Mouse (Mus musculus) ES-Bruce4 (cell line): ENCODE measurements around the gene Fgfr2. TPM values are rescaled to one million over a fixed set of nuclear protein-coding genes. Genes with fewer than 3 reads are reported as not detected.
A peak's percentile ranks its signal among the peaks of the same experiment; 100 is the strongest.

Source experiments
- H3K27ac ChIP-seq: 2 replicates; pipeline ENCODE4 v1.5.1; 2012; ENCODE audit warnings: low read length, inconsistent platforms; ENCODE audit not compliant: insufficient read depth
- H3K27me3 ChIP-seq: 2 replicates; pipeline ENCODE4 v1.6.1; 2012; ENCODE audit warnings: mild to moderate bottlenecking, low read length, inconsistent platforms; ENCODE audit not compliant: control insufficient read depth, poor library complexity, insufficient read depth, severe bottlenecking
- H3K36me3 ChIP-seq: 2 replicates; pipeline ENCODE4 v1.6.1; 2012; ENCODE audit warnings: inconsistent platforms, mild to moderate bottlenecking, low read length, moderate library complexity; ENCODE audit not compliant: control insufficient read depth, poor library complexity, insufficient read depth, severe bottlenecking
- H3K4me1 ChIP-seq: one replicate; pipeline ENCODE4 v1.8.1; 2011; ENCODE audit warnings: low read length; ENCODE audit not compliant: control insufficient read depth, insufficient read depth
- H3K4me3 ChIP-seq: 2 replicates; pipeline ENCODE4 v1.5.1; 2011; ENCODE audit warnings: low read depth, mild to moderate bottlenecking, low read length
- H3K9ac ChIP-seq: 2 replicates; pipeline ENCODE4 v1.6.1; 2012; ENCODE audit warnings: low read depth, mild to moderate bottlenecking, inconsistent platforms; ENCODE audit not compliant: poor library complexity, severe bottlenecking
- H3K9me3 ChIP-seq: replicated peaks from 2 replicates; pipeline ENCODE4 v1.6.1; 2012; ENCODE audit warnings: mild to moderate bottlenecking, low read length, inconsistent platforms; ENCODE audit not compliant: control insufficient read depth, poor library complexity, insufficient read depth, severe bottlenecking
- CTCF ChIP-seq: IDR thresholded peaks from one replicate; pipeline ENCODE4 v1.8.1; 2011; ENCODE audit warnings: low read depth, low read length
- EP300 ChIP-seq: IDR thresholded peaks from 2 replicates; pipeline ENCODE4 v1.6.1; 2011; ENCODE audit warnings: low read depth, low read length; ENCODE audit not compliant: insufficient read depth
- POLR2A ChIP-seq: IDR thresholded peaks from one replicate; pipeline ENCODE4 v1.8.1; 2011; ENCODE audit warnings: low read length; ENCODE audit not compliant: insufficient read depth
- polyA plus RNA-seq: library from polyadenylated mRNA; stranded (reverse); fragments of >200 nt; gene quantifications from 2 replicates; pipeline ENCODE4 v1.2.4, GENCODE M21; 2011; ENCODE audit warnings: low read depth; ENCODE audit not compliant: missing spikeins, insufficient read depth, insufficient read length

Gene Fgfr2
- polyA plus RNA-seq, 1 experiment = 34.8 TPM

DNA sequence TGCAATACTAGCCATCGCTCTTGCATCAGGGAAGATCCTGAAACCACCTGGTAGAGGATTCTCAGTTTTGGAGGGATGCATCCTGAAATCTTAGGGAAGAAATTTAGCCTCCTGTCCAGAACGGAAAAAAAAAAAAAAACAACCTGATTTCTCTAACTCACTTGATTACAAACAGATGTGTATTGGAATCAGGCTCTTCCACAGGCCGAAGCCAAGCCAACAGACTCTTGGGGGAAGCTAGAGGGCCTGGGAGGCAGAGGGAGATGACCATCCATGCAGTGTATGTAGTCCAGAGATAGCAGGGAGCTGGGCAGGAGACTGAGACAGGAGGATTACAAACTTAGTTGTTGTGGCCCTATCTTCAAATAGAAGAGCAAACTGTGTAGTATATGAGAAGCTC lies 29.0 kb downstream of the Fgfr2 start:
- no peak overlapping the region; the same call in none of the 2 replicates for H3K27ac ChIP-seq
- H3K36me3 ChIP-seq = peaks cover 22% of the 10 kb centered on the region
- peaks cover 11% of the 10 kb centered on the region for H3K4me1 ChIP-seq
- H3K9ac ChIP-seq = no peak overlapping the region
- H3K27me3 ChIP-seq = no peaks in the 10 kb centered on the region
- TF ChIP-seq EP300 (no peak), POLR2A (no peak), CTCF (no peak)
- no peak overlapping the region for H3K4me3 ChIP-seq
- no peaks in the 10 kb centered on the region for H3K9me3 ChIP-seq

GRCm38 (mm10) chr7:133093731-133094130 lies 29.4 kb downstream of the Fgfr2 start:
- no peak overlapping the region for H3K4me3 ChIP-seq
- H3K36me3 ChIP-seq = peaks cover 22% of the 10 kb centered on the region
- H3K4me1 ChIP-seq = peaks cover 12% of the 10 kb centered on the region
- TF ChIP-seq POLR2A (no peak), EP300 (no peak), CTCF (no peak)
- no peak overlapping the region for H3K9ac ChIP-seq
- no peak overlapping the region; the same call in 1 of the 2 replicates for H3K27ac ChIP-seq
- no peaks in the 10 kb centered on the region for H3K9me3 ChIP-seq
- no peaks in the 10 kb centered on the region for H3K27me3 ChIP-seq

DNA sequence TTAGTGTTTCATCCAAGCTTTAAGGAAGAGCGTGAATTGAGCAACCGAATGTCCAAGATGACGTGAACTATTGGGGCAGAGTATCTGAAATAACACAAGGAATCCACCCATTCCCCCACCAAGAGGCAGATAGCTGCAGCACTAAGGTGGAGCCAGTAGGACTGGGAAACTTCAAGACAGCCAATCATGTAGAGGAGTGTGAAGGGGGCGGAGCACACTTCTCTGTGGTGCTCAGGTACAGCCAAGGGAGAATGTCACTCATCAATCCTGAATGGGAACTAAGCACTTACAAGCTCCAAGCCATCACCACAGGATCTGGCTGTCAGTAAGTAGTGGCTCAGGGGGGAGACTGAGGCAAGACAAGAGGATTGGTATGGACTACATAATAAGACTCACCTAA lies 32.5 kb downstream of the Fgfr2 start:
- TF ChIP-seq POLR2A (no peak), EP300 (no peak), CTCF (no peak)
- Histone ChIP-seq H3K9ac (no peak overlapping the region), H3K9me3 (no peaks in the 10 kb centered on the region), H3K36me3 (peaks cover 27% of the 10 kb centered on the region), H3K27me3 (no peaks in the 10 kb centered on the region), H3K27ac (no peak overlapping the region), H3K4me3 (no peak overlapping the region), H3K4me1 (peaks cover 11% of the 10 kb centered on the region)

- Histone ChIP-seq H3K27ac (no peak overlapping the region), H3K27me3 (no peaks in the 10 kb centered on the region), H3K4me1 (peaks cover 11% of the 10 kb centered on the region), H3K9ac (no peak overlapping the region), H3K4me3 (no peak overlapping the region), H3K36me3 (peaks cover 25% of the 10 kb centered on the region), H3K9me3 (no peaks in the 10 kb centered on the region)
- TF ChIP-seq POLR2A (no peak), EP300 (no peak), CTCF (no peak)
Observed at GRCm38 (mm10) chr7:133089621-133090260, 33.4 kb downstream of the Fgfr2 start.

- no peak for TF ChIP-seq POLR2A
- no peaks in the 10 kb centered on the region for H3K27me3 ChIP-seq
- H3K4me1 ChIP-seq = peaks cover 14% of the 10 kb centered on the region
- peaks cover 28% of the 10 kb centered on the region for H3K36me3 ChIP-seq
- H3K27ac ChIP-seq = 0 out of 2 replicates have a peak overlapping the region, but pooled peaks have one; percentile 21
- no peak overlapping the region for H3K9ac ChIP-seq
- no peak overlapping the region for H3K4me3 ChIP-seq
- no peaks in the 10 kb centered on the region for H3K9me3 ChIP-seq
Observed at GRCm38 (mm10) chr7:133088830-133089261, 34.3 kb downstream of the Fgfr2 start.

- H3K9ac ChIP-seq = no peak overlapping the region
- 0 out of 2 replicates have a peak overlapping the region, but pooled peaks have one; percentile 21 for H3K27ac ChIP-seq
- no peak overlapping the region for H3K4me3 ChIP-seq
Observed at GRCm38 (mm10) chr7:133088411-133088810, 34.7 kb downstream of the Fgfr2 start.

More at GRCm38 (mm10) chr7:133088411-133088810, 34.7 kb downstream of the Fgfr2 start:
- Histone ChIP-seq H3K36me3 (peaks cover 26% of the 10 kb centered on the region), H3K4me1 (peaks cover 14% of the 10 kb centered on the region), H3K27me3 (no peaks in the 10 kb centered on the region), H3K9me3 (no peaks in the 10 kb centered on the region)
- TF ChIP-seq POLR2A (no peak), EP300 (no peak), CTCF (no peak)
